Mouse (Mus musculus): Measurements from ENCODE around the gene Ptprb.

Ptprb gene

DNA sequence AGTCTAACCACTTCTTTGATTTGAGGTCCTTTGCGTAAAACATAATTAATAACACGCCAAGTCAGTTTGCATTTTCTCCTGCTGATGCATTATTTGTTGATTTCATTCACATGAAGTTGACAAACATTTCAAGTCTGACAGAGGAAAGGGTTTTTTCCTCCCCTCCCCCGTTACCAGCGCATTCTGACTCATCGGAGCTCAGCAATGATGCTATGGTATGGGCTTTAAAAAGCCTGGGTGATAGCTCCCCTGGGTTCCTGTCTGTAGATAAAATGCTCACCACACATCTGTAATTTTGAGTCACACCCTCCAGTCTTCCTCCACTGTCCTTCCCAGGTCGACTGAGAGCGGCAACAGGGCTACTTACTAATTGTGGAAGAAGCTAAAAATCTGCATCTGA, 150.9 kb downstream of the Ptprb start:
- DNase-seq (ENCODE audit: low spot score), result no peak

DNA sequence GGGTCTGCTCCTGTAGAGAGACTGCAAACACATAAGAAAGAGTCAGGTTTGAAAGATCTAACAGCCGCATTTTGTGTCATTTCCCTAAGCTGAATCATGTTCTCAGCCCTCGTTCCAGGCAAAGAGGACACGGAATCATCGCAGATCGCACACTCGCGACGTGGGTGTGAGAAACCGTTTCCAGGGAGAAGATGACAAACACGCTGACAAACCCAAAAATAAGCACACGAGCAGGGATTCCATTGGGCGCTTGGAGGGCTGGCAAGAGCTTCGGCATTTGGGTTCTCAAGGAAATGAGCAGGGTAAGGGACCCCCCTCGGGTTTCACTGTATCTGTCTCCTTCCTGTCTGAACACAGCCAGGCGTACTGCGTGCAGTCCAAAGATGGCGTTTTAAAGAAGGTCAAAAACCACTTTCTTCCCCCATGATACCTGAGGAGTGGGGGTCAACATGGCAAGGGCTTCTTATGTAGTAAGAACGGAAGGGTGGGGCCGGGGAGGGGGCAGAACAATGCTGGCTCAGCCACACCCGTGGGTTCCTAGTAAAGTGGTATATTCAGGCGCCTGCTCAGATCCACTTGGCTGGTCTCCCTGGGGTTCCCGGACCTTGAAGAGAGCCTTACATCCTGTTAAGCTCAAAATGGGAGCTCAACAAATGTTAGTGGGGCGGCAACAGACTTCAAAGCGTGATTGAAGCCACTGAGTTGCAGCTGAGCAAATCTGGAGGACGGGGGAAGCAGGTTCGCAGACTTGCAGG, 152.9 kb downstream of the Ptprb start:
- DNase-seq (ENCODE audit: low spot score), result peak; percentile 55

DNA sequence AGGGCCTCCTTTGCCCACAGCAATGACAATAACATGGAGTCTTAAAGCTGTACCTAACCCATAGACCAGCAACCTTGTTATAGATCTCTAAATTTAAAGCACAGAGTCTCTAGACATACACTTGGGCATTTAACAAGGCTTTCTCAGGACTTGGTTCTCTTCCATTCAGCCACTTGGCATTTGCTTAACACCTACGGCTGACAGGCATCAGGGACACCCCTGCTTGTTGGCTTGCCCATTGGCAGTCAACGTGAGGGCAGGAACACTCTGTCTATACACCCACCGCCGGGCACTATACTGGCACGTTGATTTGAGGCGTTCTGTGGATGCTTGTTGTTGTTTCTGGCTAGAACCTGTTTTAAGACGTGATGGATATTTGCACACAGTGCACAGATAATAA, 157.1 kb downstream of the Ptprb start:
- DNase-seq (ENCODE audit: low spot score), result no peak

DNA sequence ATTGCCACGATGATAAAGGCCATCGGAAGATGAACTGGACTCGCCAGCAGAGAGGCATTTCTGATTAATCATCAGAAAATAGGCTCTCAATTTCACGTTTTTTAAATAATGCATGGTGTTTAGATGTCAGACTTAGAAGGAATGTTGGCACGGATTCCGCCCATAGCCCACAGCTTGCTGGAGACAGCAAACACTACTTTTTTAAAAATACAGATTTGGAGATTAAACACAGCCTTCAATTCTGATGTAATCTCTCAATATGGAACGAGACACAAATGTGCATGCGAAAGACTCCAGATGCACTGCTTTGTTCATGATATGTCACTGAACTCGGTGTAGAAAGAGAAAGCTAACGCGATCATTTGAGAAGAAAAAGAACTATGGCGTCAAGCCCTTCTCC, 160.1 kb downstream of the Ptprb start:
- DNase-seq (ENCODE audit: low spot score), result no peak
